Mouse (Mus musculus) ES-E14 (cell line): ENCODE data around the gene Myo15b.

Source experiments
- HCFC1 ChIP-seq: IDR thresholded peaks from 2 replicates; pipeline ENCODE4 v1.6.1; 2012; ENCODE audit warnings: low read length, inconsistent platforms, borderline replicate concordance; ENCODE audit not compliant: insufficient read depth
- ZC3H11A ChIP-seq: IDR thresholded peaks from 2 replicates; pipeline ENCODE4 v1.6.1; 2012; ENCODE audit warnings: low read depth, mild to moderate bottlenecking, inconsistent platforms, low read length, borderline replicate concordance

- TF ChIP-seq HCFC1 (no peak), ZC3H11A (no peak)
Observed at GRCm38 (mm10) chr11:115809311-115809781, 48.9 kb upstream of the Myo15b start.
